Mouse (Mus musculus) cerebellum, adult 2 months (tissue): ENCODE results near the gene Slfnl1. TPM values are rescaled to one million over a fixed set of nuclear protein-coding genes. Genes with fewer than 3 reads are reported as not detected.

Source experiments
- DNase-seq, 2 experiments: peaks; one replicate each; pipeline ENCODE4 v3.0.0; 2021
- H3K27ac ChIP-seq: fragments of 200-500 bp; 2 replicates; pipeline ENCODE4 v1.5.1; 2012; ENCODE audit warnings: low read length, control low read depth, inconsistent platforms; ENCODE audit not compliant: insufficient read depth
- H3K27me3 ChIP-seq: fragments of 200-500 bp; 2 replicates; pipeline ENCODE4 v1.6.1; 2012; ENCODE audit warnings: inconsistent platforms, mild to moderate bottlenecking, low read length, moderate library complexity; ENCODE audit not compliant: control insufficient read depth, insufficient read depth
- H3K4me1 ChIP-seq: fragments of 200-500 bp; 2 replicates; pipeline ENCODE4 v1.6.1; 2011; ENCODE audit warnings: low read length; ENCODE audit not compliant: control insufficient read depth, insufficient read depth
- H3K4me3 ChIP-seq: fragments of 200-500 bp; replicated peaks from 2 replicates; pipeline ENCODE3; 2011; ENCODE audit warnings: mild to moderate bottlenecking, low read depth, low read length, control low read depth; ENCODE audit not compliant: insufficient read depth
- CTCF ChIP-seq: fragments of 200-500 bp; IDR thresholded peaks from 2 replicates; pipeline ENCODE4 v1.5.1; 2011; ENCODE audit warnings: low read depth, mild to moderate bottlenecking, control low read depth, low read length, moderate library complexity, borderline replicate concordance; ENCODE audit not compliant: insufficient read depth
- POLR2A ChIP-seq: fragments of 200-500 bp; IDR thresholded peaks from 2 replicates; pipeline ENCODE4 v1.6.1; 2011; ENCODE audit warnings: low read length, control low read depth, borderline replicate concordance; ENCODE audit not compliant: insufficient read depth
- WGBS: fragments of 180-500 bp; shearing (Covaris S2); methylation state at CpG from one replicate; pipeline ENCODE4 v1.1.7; 2018; 5-methylcytosine and 5-hydroxymethylcytosine counted together
- polyA plus RNA-seq: library from polyadenylated mRNA; depleted of rRNA; stranded (reverse); fragments of >200 nt; gene quantifications from 2 replicates; pipeline ENCODE4 v1.2.3, GENCODE M21; 2012; rRNA removed

The Slfnl1 gene
- polyA plus RNA-seq, 1 experiment: 0.31 TPM

DNA sequence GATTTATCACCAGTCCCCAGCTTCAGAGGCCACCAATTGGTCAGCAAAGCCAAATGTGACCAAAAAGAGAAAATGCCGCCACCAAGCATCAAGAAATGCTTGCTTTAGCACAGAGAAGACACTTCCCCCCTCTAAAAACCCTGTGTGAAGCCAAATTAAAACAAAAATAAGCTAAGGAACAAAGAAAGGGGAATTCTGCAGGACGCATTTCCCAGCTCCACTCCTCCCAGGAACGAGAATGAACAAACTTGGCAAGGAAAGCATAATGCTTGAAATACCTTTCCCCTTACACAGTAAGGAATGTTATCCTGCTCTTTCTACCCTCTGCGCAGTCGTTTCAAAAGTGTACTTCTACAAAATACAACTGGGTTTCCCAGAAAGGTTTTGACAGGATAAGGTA lies 36.0 kb downstream of the Slfnl1 start:
- Histone ChIP-seq H3K27me3 (no peaks in the 10 kb centered on the region), H3K4me1 (no peaks in the 10 kb centered on the region), H3K4me3 (no peak overlapping the region), H3K27ac (no peak overlapping the region)
- WGBS: 60% methylated on average over 5 of the region's 5 CpGs
- TF ChIP-seq CTCF (no peak), POLR2A (no peak)
- DNase-seq: no peak

- peak overlapping the region; percentile 68 for H3K4me3 ChIP-seq
- H3K4me1 ChIP-seq: no peaks in the 10 kb centered on the region
- no peaks in the 10 kb centered on the region for H3K27me3 ChIP-seq
- 8% methylated on average over 4 of the region's 4 CpGs for WGBS
- no peak overlapping the region for H3K27ac ChIP-seq
- DNase-seq: peak in 1 of 2 experiments; percentile 29
- TF ChIP-seq CTCF (no peak), POLR2A (no peak)
These were observed 37.0 kb downstream of the Slfnl1 start for GRCm38 (mm10) chr4:120569025-120569424.

DNA sequence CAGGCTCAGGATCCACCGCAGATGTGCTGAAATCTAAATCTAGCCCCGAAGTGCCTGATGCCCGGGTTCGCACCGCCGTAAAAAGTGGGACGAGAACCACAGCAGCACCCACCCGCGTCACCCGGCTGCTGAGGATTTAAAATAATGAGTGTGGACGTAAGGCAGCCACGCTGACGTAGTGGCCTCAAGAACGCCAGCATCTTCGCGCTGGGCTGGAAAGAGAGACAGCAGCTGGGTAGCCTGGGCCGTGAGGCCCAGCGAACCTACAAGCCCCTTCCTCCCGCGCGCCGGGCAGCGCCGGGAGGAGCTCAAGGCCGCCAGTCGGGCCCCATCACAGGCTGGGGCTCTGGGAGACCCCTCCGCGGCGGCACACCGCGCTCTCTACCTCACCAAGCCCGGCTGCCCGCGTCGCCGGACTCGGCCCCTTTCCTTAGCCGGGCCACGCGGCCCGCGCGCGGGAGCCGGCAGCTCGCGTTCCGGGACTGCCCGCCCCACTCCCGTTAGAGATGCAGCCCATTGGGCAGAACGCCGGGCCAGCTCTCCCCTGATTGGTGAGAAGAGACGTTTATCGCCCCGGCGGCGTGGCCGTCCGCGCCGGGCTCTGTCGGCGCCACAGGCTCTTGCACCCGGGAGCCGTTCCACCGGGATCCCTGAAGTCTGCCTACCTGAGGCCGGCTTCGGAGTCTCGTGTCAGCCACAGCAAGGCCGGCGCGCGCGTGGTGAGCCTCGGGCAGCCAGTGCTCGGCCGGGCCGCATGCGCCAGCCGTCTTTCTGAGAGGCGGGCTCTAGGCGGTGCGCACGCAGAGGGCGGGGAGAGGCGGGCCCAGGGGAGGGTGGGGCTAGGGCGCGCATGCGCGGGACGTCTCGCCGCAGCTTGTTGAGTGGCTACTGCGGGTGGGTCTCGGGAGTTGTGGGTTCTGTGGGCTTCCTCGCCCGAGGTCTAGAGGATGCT lies 37.7 kb downstream of the Slfnl1 start, which contains the start of gene Ctps:
Ctps (minus strand) TSS at position 791 of the 952 bp plus-strand sequence.
- H3K4me3 ChIP-seq: peak within 1 kb of the TSS; percentile 68
- peak; percentile 94 to 97 for DNase-seq
- no peaks in the 10 kb centered on the region for H3K4me1 ChIP-seq
- peak; percentile 97 for TF ChIP-seq POLR2A
- no peak for TF ChIP-seq CTCF
- H3K27ac ChIP-seq: peak within 1 kb of the TSS; percentile 65
- WGBS: under 1% methylated on average over 97 of the region's 97 CpGs
- no peaks in the 10 kb centered on the region for H3K27me3 ChIP-seq

DNA sequence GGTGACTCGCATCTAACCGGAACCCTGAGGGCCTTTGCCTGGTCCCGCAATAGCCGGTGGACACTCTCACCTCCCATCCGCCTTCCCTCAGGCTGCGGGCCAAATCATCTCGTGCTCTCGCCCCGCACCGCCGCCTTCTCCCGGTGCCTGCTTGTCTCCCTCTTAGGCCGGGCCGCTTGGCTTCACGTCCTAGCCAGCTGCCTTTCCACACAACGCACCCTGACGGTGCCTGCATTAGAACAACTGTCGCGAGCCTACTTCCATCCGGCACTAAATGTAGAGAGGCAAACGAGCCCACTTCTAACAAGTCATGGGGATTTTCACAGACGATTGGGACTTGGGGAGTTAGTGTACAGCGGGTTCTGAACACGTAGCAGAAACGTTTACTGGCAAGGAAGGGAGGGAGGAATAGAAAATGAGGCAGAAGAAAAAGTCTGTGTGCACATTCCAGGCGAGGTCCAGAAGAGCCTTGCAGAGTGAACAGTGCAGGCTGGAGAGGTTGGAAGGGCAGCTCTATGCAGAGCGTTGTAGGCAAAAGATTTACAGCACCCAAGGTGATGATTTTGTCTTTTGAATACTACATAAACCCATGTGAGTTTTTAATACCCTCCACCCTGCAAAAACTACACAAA lies 38.5 kb downstream of the Slfnl1 start:
- TF ChIP-seq CTCF (no peak), POLR2A (no peak)
- DNase-seq: no peak
- WGBS: under 1% methylated on average over 27 of the region's 27 CpGs
- Histone ChIP-seq H3K27me3 (no peaks in the 10 kb centered on the region), H3K4me1 (no peaks in the 10 kb centered on the region), H3K27ac (peak overlapping the region; percentile 65), H3K4me3 (peak overlapping the region; percentile 68)

- no peak for DNase-seq
- WGBS: 88% methylated on average over 3 of the region's 3 CpGs
- TF ChIP-seq POLR2A (no peak), CTCF (no peak)
- H3K4me1 ChIP-seq: no peaks in the 10 kb centered on the region
- H3K4me3 ChIP-seq: no peak overlapping the region
- no peaks in the 10 kb centered on the region for H3K27me3 ChIP-seq
- H3K27ac ChIP-seq: no peak overlapping the region
These were observed 39.0 kb downstream of the Slfnl1 start for GRCm38 (mm10) chr4:120571070-120571464.

GRCm38 (mm10) chr4:120571691-120572090 lies 39.7 kb downstream of the Slfnl1 start:
- WGBS: 71% methylated on average over 3 of the region's 3 CpGs
- H3K27ac ChIP-seq: no peak overlapping the region

GRCm38 (mm10) chr4:120580894-120581293 lies 48.9 kb downstream of the Slfnl1 start:
- Histone ChIP-seq H3K4me3 (no peak overlapping the region), H3K27me3 (no peaks in the 10 kb centered on the region), H3K27ac (no peak overlapping the region), H3K4me1 (no peaks in the 10 kb centered on the region)
- 84% methylated on average over 5 of the region's 5 CpGs for WGBS
- TF ChIP-seq CTCF (no peak), POLR2A (no peak)
- no peak for DNase-seq

More at GRCm38 (mm10) chr4:120571691-120572090, 39.7 kb downstream of the Slfnl1 start:
- Histone ChIP-seq H3K27me3 (no peaks in the 10 kb centered on the region), H3K4me1 (no peaks in the 10 kb centered on the region), H3K4me3 (no peak overlapping the region)
- no peak for DNase-seq
- no peak for TF ChIP-seq POLR2A
- TF ChIP-seq CTCF: no peak

DNA sequence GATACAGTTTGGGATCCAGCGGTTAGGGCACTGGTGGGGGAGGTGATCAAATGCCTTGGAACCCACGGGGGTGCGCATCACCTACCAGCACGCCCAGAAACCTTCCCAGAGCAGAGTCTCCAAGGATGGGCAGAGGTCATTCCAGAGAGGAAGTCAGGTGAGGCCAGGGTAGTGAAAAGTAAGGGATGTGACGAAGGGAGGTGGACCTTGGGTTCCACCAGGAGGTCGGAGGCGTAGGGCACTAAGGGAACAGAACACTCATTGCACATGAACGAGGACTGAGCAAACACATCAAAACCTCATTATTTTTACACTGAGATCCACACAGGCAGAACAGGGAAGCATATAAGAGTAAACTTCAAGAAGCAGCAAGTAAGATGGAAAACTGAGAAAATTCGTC lies 49.7 kb downstream of the Slfnl1 start:
- no peak for TF ChIP-seq CTCF
- no peak for TF ChIP-seq POLR2A
- WGBS: 88% methylated on average over 9 of the region's 9 CpGs

More for the DNA sequence above, 49.7 kb downstream of the Slfnl1 start:
- no peak overlapping the region for H3K27ac ChIP-seq
- H3K4me1 ChIP-seq: no peaks in the 10 kb centered on the region
- no peaks in the 10 kb centered on the region for H3K27me3 ChIP-seq
- no peak for DNase-seq
- no peak overlapping the region for H3K4me3 ChIP-seq

Other genes starting within 250 kb of the Slfnl1 start
- gene Foxo6, start 244.9 kb upstream of the Slfnl1 start, polyA plus RNA-seq: 1.9 and 2.0 TPM in 2 replicates
- 80.1 and 84.8 TPM in 2 replicates for gene Scmh1, start 127.0 kb upstream of the Slfnl1 start, polyA plus RNA-seq
- 28.8 and 29.7 TPM in 2 replicates for gene Ctps, start 38.0 kb downstream of the Slfnl1 start, polyA plus RNA-seq
- gene Gm8439, start 56.5 kb downstream of the Slfnl1 start, polyA plus RNA-seq: not detected in 2 replicates
- 9.3 and 12.5 TPM in 2 replicates for gene Cited4, start 134.3 kb downstream of the Slfnl1 start, polyA plus RNA-seq
- 12.4 and 15.2 TPM in 2 replicates for gene Kcnq4, start 216.4 kb downstream of the Slfnl1 start, polyA plus RNA-seq